Mouse (Mus musculus): ENCODE results near the gene Gm13271.
"Not testable (repeated sequence)": the region's sequence is repeated elsewhere in the genome, so short reads cannot be mapped to it uniquely, and the experiment has no call there.

Gm13271 gene

DNA sequence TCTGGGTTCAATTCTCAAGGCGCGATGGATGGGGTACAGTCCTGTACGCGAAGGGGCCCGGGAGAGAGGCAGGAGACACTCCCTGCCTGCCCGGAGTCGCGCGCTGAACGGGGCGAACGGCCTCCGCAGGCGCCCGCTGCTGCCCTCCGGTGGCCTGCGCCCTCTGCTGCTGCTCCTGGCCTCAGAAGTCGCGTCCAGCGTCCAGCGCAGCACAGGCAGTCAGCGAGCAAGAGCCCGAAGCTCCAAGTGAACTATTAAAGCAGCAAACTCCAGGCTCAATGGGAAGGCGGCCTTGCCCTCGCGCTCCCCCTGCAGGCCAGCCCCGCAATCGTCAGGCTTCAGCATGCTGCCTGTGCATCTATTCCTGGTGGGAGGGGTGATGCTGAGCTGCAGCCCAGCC, 5.8 kb downstream of the Gm13271 start:
- not testable (repeated sequence) for DNase-seq (ENCODE audit: low read depth)

DNA sequence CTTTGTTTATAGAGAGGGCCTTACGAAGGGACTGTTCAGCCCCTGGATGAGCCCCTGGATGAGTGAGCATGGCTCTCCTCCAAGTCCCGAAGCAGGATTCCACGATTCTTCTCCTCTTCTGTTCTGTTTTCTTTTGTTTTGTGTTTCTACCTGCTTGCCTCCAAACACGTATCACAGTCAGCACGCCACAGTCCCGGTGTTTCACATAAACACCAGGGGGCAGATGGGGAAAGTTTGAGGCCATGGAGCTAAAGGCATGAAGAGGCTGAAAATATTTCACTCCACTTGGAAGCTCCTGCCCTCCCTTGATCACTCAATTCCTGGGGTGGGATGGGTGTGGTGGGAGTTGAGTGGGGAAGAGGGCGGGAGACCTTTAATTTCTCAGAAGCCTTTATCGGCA, 7.1 kb downstream of the Gm13271 start:
- DNase-seq (ENCODE audit: low read depth): not testable (repeated sequence)

DNA sequence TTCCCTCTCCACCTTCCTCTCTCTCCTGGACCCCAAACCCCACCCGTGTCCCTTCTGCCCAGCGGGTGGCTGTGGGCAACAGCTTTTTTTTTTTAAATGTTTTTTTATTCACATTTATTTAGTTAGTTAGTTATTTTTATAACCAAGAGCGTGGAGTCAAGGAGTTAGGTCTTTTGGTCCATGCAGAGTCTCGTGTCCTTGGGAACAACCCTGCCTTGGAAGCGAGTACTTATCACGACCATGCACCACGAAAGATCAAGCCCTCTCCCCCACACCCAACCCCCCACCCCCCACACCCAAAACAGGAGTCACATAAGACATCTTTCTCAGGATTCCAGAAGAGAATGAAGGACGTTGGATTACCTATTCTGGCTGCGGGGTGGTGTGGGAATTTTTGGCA, 7.7 kb downstream of the Gm13271 start:
- DNase-seq (ENCODE audit: low read depth): not testable (repeated sequence)

DNA sequence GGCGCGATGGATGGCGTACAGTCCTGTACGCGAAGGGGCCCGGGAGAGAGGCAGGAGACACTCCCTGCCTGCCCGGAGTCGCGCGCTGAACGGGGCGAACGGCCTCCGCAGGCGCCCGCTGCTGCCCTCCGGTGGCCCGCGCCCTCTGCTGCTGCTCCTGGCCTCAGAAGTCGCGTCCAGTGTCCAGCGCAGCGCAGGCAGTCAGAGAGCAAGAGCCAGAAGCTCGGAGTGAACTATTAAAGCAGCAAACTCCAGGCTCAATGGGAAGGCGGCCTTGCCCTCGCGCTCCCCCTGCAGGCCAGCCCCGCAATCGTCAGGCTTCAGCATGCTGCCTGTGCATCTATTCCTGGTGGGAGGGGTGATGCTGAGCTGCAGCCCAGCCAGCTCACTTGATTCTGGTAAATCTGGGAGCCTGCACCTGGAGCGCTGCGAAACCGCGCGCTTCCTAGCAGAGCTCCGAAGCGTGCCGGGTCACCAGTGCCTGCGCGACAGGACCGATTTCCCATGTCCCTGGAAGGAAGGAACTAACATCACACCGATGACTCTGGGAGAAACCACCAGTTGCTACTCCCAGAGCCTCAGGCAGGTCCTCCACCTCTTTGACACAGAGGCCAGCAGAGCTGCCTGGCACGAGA, 8.8 kb downstream of the Gm13271 start:
- not testable (repeated sequence) for DNase-seq (ENCODE audit: low read depth)

DNA sequence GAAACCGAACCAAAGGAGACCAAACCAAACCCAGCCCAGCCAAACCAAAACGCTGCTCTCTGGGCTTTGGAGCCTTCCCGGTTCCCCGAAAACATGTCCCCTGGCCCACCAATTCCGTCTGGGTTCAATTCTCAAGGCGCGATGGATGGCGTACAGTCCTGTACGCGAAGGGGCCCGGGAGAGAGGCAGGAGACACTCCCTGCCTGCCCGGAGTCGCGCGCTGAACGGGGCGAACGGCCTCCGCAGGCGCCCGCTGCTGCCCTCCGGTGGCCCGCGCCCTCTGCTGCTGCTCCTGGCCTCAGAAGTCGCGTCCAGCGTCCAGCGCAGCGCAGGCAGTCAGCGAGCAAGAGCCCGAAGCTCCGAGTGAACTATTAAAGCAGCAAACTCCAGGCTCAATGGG, 18.9 kb downstream of the Gm13271 start, which contains the start of gene Gm13290:
Gene Gm13290 (plus strand): TSS at position 301 of the 400 bp plus-strand sequence.
- not testable (repeated sequence) for DNase-seq (ENCODE audit: low read depth)

- DNase-seq (ENCODE audit: low read depth): not testable (repeated sequence)
Observed at GRCm38 (mm10) chr4:88776622-88777021, 22.0 kb downstream of the Gm13271 start, which contains the start of gene Gm13289. Gene Gm13289, plus strand, starts transcription at chr4:88776922.

DNA sequence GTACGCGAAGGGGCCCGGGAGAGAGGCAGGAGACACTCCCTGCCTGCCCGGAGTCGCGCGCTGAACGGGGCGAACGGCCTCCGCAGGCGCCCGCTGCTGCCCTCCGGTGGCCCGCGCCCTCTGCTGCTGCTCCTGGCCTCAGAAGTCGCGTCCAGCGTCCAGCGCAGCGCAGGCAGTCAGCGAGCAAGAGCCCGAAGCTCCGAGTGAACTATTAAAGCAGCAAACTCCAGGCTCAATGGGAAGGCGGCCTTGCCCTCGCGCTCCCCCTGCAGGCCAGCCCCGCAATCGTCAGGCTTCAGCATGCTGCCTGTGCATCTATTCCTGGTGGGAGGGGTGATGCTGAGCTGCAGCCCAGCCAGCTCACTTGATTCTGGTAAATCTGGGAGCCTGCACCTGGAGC, 24.9 kb downstream of the Gm13271 start, which contains the start of gene Gm13272:
Gene Gm13272 (plus strand): TSS at position 301 of the 400 bp plus-strand sequence.
- DNase-seq (ENCODE audit: low read depth): not testable (repeated sequence)

- not testable (repeated sequence) for DNase-seq (ENCODE audit: low read depth)
Observed at GRCm38 (mm10) chr4:88780320-88780719, 25.7 kb downstream of the Gm13271 start.

- DNase-seq (ENCODE audit: low read depth): not testable (repeated sequence)
Observed at GRCm38 (mm10) chr4:88781831-88782230, 27.2 kb downstream of the Gm13271 start, which contains the start of gene Ifnz. Gene Ifnz, plus strand, starts transcription at chr4:88782131.

DNA sequence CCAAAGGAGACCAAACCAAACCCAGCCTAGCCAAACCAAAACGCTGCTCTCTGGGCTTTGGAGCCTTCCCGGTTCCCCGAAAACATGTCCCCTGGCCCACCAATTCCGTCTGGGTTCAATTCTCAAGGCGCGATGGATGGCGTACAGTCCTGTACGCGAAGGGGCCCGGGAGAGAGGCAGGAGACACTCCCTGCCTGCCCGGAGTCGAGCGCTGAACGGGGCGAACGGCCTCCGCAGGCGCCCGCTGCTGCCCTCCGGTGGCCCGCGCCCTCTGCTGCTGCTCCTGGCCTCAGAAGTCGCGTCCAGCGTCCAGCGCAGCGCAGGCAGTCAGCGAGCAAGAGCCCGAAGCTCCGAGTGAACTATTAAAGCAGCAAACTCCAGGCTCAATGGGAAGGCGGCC, 27.7 kb downstream of the Gm13271 start:
- DNase-seq (ENCODE audit: low read depth): not testable (repeated sequence)

DNA sequence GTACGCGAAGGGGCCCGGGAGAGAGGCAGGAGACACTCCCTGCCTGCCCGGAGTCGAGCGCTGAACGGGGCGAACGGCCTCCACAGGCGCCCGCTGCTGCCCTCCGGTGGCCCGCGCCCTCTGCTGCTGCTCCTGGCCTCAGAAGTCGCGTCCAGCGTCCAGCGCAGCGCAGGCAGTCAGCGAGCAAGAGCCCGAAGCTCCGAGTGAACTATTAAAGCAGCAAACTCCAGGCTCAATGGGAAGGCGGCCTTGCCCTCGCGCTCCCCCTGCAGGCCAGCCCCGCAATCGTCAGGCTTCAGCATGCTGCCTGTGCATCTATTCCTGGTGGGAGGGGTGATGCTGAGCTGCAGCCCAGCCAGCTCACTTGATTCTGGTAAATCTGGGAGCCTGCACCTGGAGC, 30.7 kb downstream of the Gm13271 start, which contains the start of gene Gm13276:
Gene Gm13276 (plus strand): TSS at position 301 of the 400 bp plus-strand sequence.
- not testable (repeated sequence) for DNase-seq (ENCODE audit: low read depth)

GRCm38 (mm10) chr4:88788402-88788801, 33.7 kb downstream of the Gm13271 start, which contains the start of gene Gm13277:
Gene Gm13277, plus strand, starts transcription at chr4:88788632.
- DNase-seq (ENCODE audit: low read depth): not testable (repeated sequence)

GRCm38 (mm10) chr4:88791250-88791649, 36.6 kb downstream of the Gm13271 start, which contains the start of gene Gm13278:
Gene Gm13278, plus strand, starts transcription at chr4:88791550.
- not testable (repeated sequence) for DNase-seq (ENCODE audit: low read depth)

DNA sequence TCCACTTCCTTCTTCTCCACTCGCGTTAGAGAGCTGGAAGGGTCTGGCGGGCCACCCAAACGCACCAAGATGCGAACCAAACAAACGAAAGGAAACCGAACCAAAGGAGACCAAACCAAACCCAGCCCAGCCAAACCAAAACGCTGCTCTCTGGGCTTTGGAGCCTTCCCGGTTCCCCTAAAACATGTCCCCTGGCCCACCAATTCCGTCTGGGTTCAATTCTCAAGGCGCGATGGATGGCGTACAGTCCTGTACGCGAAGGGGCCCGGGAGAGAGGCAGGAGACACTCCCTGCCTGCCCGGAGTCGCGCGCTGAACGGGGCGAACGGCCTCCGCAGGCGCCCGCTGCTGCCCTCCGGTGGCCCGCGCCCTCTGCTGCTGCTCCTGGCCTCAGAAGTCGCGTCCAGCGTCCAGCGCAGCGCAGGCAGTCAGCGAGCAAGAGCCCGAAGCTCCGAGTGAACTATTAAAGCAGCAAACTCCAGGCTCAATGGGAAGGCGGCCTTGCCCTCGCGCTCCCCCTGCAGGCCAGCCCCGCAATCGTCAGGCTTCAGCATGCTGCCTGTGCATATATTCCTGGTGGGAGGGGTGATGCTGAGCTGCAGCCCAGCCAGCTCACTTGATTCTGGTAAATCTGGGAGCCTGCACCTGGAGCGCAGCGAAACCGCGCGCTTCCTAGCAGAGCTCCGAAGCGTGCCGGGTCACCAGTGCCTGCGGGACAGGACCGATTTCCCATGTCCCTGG, 39.4 kb downstream of the Gm13271 start, which contains the start of gene Gm13275:
Gene Gm13275 (plus strand): TSS at position 552 of the 740 bp plus-strand sequence.
- not testable (repeated sequence) for DNase-seq (ENCODE audit: low read depth)

GRCm38 (mm10) chr4:88797097-88797496, 42.4 kb downstream of the Gm13271 start, which contains the start of gene Gm13279:
Gene Gm13279, plus strand, starts transcription at chr4:88797397.
- DNase-seq (ENCODE audit: low read depth): not testable (repeated sequence)

GRCm38 (mm10) chr4:88799365-88799764, 44.7 kb downstream of the Gm13271 start, which contains the start of gene Gm13285:
Gene Gm13285, plus strand, starts transcription at chr4:88799665.
- not testable (repeated sequence) for DNase-seq (ENCODE audit: low read depth)

GRCm38 (mm10) chr4:88802954-88803353, 48.3 kb downstream of the Gm13271 start, which contains the start of gene Gm13287:
Gene Gm13287, plus strand, starts transcription at chr4:88803254.
- DNase-seq (ENCODE audit: low read depth): not testable (repeated sequence)
